26 mouse cellular contexts compared by ENCODE assay signal in genomic region chr16:43346094-43346493, GRCm38 (mm10).
A peak's percentile ranks its signal among the peaks of the same experiment; 100 is the strongest.
DNase-seq lines count a peak whose midpoint lies in the region; ATAC-seq and TF ChIP-seq lines count a peak whose summit lies in the region.
"Had no signal": no experiment of that assay in that cellular context is flagged by ENCODE, and none has a peak within 500 bp of the region (broad histone marks: within the 10 kb centered on the region; RNA-seq: fewer than 3 reads in every experiment).

No protein-coding gene starts in this region.

- DNase-seq in lung, embryonic 14.5 days = peak; percentile 20
- DNase-seq in lung, adult 2 months = no peak
- DNase-seq in 3134 (ENCODE audit: extremely low read depth, insufficient read length, low spot score) (peak; percentile 42), 416B (ENCODE audit: low read depth) (peak; percentile 57)
- peak; percentile 52 for DNase-seq in Muller cell, postnatal 12 days (ENCODE audit: inconsistent ontology term)
- no peak for DNase-seq in kidney, postnatal 36 days
- DNase-seq in gastrocnemius, adult 2 months = no peak
- DNase-seq: adrenal gland, adult 2 months; adrenal gland, postnatal 14 days; B cell, adult 2 months; cerebellum, adult 11 months; cerebellum, adult 2 months; cerebellum, adult 9-11 months; cerebellum, postnatal 25 days; forebrain, postnatal 0 days; gastrocnemius, postnatal 10 days; gastrocnemius, postnatal 36 days; heart, adult 2 months; kidney, adult 18-20 months had no signal

- no peak for TF ChIP-seq CTCF in lung, embryonic 14.5 days (IDR thresholded peaks at IDR 0.05; ENCODE audit: low read depth)
- TF ChIP-seq CTCF in lung, adult 2 months (IDR thresholded peaks at IDR 0.05; ENCODE audit: insufficient read depth, low read length) = no peak
- TF ChIP-seq CTCF in gastrocnemius, adult 2 months (IDR thresholded peaks at IDR 0.05) = no peak

- H3K9me3 ChIP-seq in lung, embryonic 14.5 days (ENCODE audit: low read depth, low read length) = no peaks in the 10 kb centered on the region
- H3K9me3 ChIP-seq in heart, embryonic 11.5 days (replicated peaks; ENCODE audit: control insufficient read depth, low read length) = no peaks in the 10 kb centered on the region
- H3K9me3 ChIP-seq: forebrain, embryonic 10.5 days; forebrain, embryonic 13.5 days; heart, embryonic 10.5 days; hindbrain, embryonic 12.5 days; hindbrain, embryonic 15.5 days had no signal

- no peaks in the 10 kb centered on the region for H3K4me1 ChIP-seq in lung, embryonic 14.5 days (ENCODE audit: insufficient read depth)
- peaks cover 8% of the 10 kb centered on the region for H3K4me1 ChIP-seq in lung, adult 2 months (ENCODE audit: control insufficient read depth, insufficient read depth, low read length)
- no peaks in the 10 kb centered on the region for H3K4me1 ChIP-seq in heart, embryonic 11.5 days (ENCODE audit: control insufficient read depth, insufficient read depth, low read length)
- H3K4me1 ChIP-seq: forebrain, embryonic 10.5 days; heart, embryonic 10.5 days; hindbrain, embryonic 12.5 days; hindbrain, embryonic 15.5 days had no signal

- H3K4me2 ChIP-seq in lung, embryonic 14.5 days = no peak overlapping the region
- H3K4me2 ChIP-seq in heart, embryonic 11.5 days = no peak overlapping the region
- H3K4me2 ChIP-seq: forebrain, embryonic 13.5 days; hindbrain, embryonic 12.5 days; hindbrain, embryonic 15.5 days had no signal

- no peaks in the 10 kb centered on the region for H3K36me3 ChIP-seq in lung, embryonic 14.5 days (ENCODE audit: insufficient read depth)
- H3K36me3 ChIP-seq in heart, embryonic 11.5 days (ENCODE audit: control insufficient read depth, insufficient read depth, low read length) = no peaks in the 10 kb centered on the region
- H3K36me3 ChIP-seq: forebrain, embryonic 10.5 days; heart, embryonic 10.5 days; hindbrain, embryonic 12.5 days; hindbrain, embryonic 15.5 days had no signal

- no peak overlapping the region for H3K4me3 ChIP-seq in lung, embryonic 14.5 days (ENCODE audit: low read depth, low read length)
- H3K4me3 ChIP-seq in lung, adult 2 months (replicated peaks; ENCODE audit: extremely low read depth, low read depth, low read length) = no peak overlapping the region
- no peak overlapping the region for H3K4me3 ChIP-seq in gastrocnemius, adult 2 months
- H3K4me3 ChIP-seq in heart, embryonic 11.5 days (ENCODE audit: low read depth, low read length) = no peak overlapping the region
- H3K4me3 ChIP-seq: forebrain, embryonic 10.5 days; forebrain, embryonic 13.5 days; heart, adult 2 months; heart, embryonic 10.5 days; hindbrain, embryonic 12.5 days; hindbrain, embryonic 15.5 days had no signal

- no peaks in the 10 kb centered on the region for H3K27me3 ChIP-seq in lung, embryonic 14.5 days (ENCODE audit: insufficient read depth, low read length)
- H3K27me3 ChIP-seq in heart, embryonic 11.5 days (ENCODE audit: control insufficient read depth, insufficient read depth, low read length) = no peaks in the 10 kb centered on the region
- H3K27me3 ChIP-seq: forebrain, embryonic 13.5 days; hindbrain, embryonic 12.5 days; hindbrain, embryonic 15.5 days had no signal

- H3K9ac ChIP-seq in lung, embryonic 14.5 days = no peak overlapping the region
- H3K9ac ChIP-seq in heart, embryonic 11.5 days (ENCODE audit: low read depth, low read length) = no peak overlapping the region
- H3K9ac ChIP-seq: forebrain, embryonic 13.5 days; forebrain, postnatal 0 days; hindbrain, embryonic 12.5 days; hindbrain, embryonic 15.5 days had no signal

- intact Hi-C loops in gastrocnemius, adult 2 months (cut with DNase I) = no loop called here

- peak; percentile 70; the same call in 1 of the 2 replicates for ATAC-seq in lung, embryonic 14.5 days (ENCODE audit: insufficient read depth)
- ATAC-seq in heart, embryonic 11.5 days (replicated peaks; ENCODE audit: insufficient number of reproducible peaks, low FRiP score, low TSS enrichment) = no peak
- ATAC-seq: CD4-positive, CD25-positive, alpha-beta regulatory T cell, adult 4 months; forebrain, embryonic 13.5 days; forebrain, postnatal 0 days had no signal

- H3K27ac ChIP-seq in lung, embryonic 14.5 days (ENCODE audit: low read depth) = no peak overlapping the region
- no peak overlapping the region for H3K27ac ChIP-seq in gastrocnemius, adult 2 months
- no peak overlapping the region for H3K27ac ChIP-seq in heart, embryonic 11.5 days (ENCODE audit: low read depth, low read length)
- H3K27ac ChIP-seq: forebrain, embryonic 10.5 days; forebrain, embryonic 13.5 days; heart, adult 2 months; heart, embryonic 10.5 days; hindbrain, embryonic 12.5 days; hindbrain, embryonic 15.5 days had no signal

- TF ChIP-seq POLR2A in lung, adult 2 months (IDR thresholded peaks at IDR 0.05; ENCODE audit: borderline replicate concordance, extremely low read depth, low read depth, low read length) = no peak

Comparison
In these comparisons a context has a peak if more than half of its experiments do, and no peak if none do; other contexts are left out.
1. DNase-seq: peak in lung, embryonic 14.5 days (single experiment), 3134 (single experiment), 416B (single experiment) and Muller cell, postnatal 12 days (single experiment); none in lung, adult 2 months (single experiment), kidney, postnatal 36 days (0 of 2) and gastrocnemius, adult 2 months (single experiment).